Mouse (Mus musculus): ENCODE data around the gene BC005537.

The BC005537 gene

DNA sequence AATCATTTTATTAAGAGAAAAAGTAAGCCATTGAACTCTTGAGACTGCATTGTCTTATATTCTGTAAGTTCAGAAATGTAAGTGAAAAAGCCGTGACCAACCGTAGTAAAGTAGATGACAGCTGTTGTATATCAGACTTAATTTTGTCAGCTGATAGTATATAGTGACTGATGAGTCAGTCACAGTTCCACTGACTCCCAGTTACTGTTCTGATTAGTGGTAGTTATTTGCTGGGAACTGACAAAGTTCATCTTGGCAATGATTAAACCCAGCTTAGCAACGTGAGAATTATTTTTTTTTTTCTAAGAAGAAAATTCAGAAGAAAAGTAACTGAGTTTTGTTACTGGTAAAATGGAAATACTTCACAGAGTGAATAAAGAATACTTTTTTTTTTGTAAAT, 40.2 kb downstream of the BC005537 start:
- DNase-seq (ENCODE audit: low read depth, low spot score) = no peak

DNA sequence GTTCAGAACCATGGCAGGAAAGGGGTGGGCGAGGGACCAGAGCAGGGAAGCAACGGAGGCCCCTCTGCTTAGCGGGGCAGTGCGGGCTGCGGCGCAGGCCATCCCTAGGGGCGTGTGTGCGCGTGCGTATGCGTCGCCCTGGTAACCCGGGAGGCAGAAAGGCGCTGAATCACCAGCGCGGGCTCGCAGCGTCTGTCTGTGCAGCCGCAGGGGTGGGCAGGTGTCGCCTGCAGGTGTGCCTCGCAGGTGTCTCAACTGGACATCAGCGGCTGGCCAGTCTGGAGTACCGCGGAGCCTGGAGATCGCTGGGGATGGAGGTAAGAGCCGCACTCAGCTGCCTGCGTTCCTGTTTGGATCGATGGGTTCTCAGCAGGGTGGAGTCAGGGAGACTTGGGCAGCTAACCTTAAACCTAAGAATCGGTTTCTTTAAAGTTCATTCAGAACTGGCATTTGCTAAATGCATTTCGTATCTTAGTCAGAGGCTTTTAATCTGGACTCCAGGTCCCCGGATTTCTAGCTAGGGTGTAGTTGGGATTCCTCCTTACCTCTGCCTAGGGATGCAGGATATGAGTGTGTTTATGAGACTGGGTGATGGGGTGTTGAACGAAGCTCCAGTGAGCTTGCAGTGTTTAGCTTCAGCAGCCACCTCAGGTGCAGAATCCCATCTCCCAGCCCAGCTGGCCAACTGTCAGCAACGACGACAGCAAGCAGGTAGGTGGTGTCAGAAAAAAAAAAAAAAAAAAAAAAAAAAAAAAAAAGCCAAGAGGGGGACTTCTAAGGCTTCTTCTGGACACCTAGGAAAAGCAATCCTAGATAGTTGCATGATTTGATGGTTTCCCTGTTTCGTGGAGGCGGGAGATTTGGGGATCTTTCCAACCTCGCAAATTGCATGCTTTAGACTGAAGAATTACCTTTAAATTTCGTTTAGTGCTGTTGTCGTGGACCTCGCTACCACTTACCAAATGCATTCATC, 43.8 kb downstream of the BC005537 start, which contains the start of gene D130043K22Rik:
D130043K22Rik (plus strand) TSS at position 153 of the 973 bp plus-strand sequence.
- no peak for DNase-seq (ENCODE audit: low read depth, low spot score)

DNA sequence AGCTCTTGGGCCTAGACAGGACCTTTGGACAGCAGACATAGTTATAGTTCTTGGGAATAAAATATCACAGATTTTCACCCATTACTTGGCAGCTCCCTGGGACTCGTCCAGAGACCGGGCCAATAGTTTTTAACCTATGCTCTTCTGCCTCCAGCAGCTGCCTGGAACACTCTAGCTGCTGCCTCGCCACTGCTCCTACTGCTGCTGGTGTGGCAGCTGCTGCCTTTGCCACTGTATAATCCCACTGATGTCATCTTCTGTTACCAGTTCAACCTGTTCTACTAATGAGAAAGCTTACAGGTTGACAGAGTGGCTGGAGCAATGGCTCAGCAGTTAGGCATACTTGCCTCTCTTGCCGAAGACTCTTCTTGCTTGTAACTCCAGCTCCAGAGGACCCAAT, 47.9 kb downstream of the BC005537 start:
- DNase-seq (ENCODE audit: low read depth, low spot score) = no peak

DNA sequence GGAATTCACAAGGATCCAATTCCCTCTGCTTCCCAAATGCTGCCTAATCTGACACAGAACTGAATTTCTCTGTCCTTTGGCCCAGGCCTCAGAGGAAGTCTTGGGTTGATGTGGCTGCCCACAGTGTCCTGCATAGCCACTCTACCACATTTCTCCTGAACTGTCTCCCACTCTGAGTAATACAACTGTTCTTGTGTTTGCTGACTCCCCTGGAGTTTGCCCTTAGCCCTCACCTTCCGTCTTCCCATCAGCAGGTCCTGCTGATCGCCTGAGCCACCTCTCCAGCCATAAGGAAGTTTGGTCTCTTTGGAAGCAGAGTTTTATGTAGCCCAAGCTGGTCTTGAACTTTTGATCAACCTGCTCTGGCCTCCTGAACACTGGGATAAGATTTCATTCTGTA, 50.5 kb downstream of the BC005537 start:
- no peak for DNase-seq (ENCODE audit: low read depth, low spot score)

DNA sequence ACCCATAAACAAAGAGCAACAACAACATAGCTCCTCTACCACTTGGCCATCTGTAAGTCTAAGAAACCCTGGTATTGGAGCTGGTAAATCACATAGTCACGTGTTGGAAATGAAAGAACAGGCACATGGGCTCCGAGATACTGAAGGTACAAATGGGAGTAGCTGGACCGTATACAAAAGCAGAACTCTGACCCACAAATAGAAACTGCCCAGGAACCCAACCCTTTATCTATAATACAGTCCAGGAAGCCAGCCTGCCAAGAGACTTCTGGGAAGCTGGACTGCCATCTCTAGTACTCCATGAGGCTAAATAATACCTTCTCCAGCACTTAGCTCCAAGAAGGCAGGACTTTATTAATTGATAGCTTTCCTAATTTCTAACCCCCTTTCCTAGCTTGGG, 51.1 kb downstream of the BC005537 start:
- DNase-seq (ENCODE audit: low read depth, low spot score) = no peak

DNA sequence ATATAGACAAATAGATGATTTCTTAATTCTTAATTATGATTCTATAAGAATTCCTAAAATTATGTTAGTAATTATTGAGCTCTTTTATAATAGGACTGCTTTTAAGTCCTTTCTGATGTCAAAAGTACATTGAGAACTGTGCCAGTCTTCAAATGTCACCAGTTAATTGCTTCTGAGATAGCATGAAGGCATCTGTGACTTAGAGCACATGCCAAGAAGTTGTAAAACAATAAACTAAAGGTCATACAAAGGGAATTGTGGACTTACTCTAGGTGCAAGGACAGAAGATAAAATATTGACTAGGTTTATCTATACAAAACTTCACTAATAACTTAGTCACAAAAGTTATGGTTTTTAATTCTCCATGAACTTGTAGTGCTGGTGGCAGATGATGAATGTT, 57.7 kb downstream of the BC005537 start:
- DNase-seq (ENCODE audit: low read depth, low spot score) = no peak

DNA sequence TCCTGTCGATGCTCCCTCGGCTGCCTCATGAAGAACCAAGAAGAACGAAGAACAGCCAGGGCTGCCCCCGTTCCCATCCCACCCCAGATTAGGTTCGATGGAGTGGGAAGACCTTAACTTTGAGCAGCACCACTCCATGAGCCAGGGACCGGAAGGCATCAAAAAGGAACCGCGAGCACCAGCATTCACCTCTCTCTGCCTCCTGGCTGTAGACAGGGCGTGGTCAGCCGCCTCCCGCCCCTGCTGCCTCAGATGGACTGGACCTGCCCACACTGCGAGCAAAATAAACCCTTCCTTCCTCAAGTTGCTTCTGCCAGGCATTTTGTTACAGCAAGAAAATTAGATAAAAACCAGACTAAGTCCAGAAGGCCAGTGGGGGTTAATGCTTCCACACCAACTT, 59.6 kb downstream of the BC005537 start:
- no peak for DNase-seq (ENCODE audit: low read depth, low spot score)

DNA sequence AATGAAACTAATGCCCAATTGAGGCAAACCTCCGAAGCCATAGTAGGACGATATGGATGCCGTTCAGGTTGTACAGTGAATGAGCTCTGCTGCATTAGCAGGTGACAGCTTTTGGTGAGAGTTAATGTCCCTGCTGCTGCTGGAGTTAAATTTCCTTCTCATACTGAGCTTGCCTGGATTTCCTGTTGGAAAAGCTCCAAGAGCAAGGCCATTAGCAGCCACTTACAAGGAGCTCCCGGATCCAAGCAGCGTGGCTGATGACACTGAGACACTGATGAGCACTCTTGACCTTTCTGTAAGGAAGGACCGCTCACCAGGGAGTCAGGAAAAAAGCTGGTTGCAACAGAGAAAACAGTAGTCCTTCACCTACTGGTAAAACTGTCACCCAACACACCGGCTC, 60.6 kb downstream of the BC005537 start:
- DNase-seq (ENCODE audit: low read depth, low spot score) = no peak

DNA sequence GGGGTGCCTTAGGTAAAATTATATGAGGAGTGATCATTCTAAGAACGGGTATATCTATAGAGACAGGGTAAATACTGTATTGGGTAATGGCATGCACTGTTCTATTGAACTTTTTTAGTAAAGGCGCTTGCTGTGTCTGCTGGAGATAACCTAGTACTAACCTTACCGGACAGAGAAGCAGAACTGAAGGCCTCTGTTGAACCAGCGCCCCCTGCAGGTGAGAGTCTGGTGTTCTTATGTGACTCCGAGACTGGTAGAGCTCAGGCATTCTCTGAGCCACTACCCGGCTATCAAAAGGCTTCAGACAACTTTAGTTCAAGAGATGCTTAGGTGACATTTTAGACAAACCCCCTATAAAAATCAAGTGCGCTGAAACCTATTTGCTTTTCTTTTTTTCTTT, 61.1 kb downstream of the BC005537 start:
- DNase-seq (ENCODE audit: low read depth, low spot score) = peak; percentile 60
